In genomic region chr15:99093291-99094258, GRCm38 (mm10) we compare ENCODE assay signal across 8 mouse cellular contexts. TPM values are rescaled to one million over a fixed set of nuclear protein-coding genes. Genes with fewer than 3 reads are reported as not detected.
A peak's percentile ranks its signal among the peaks of the same experiment; 100 is the strongest.
DNase-seq lines count a peak whose midpoint lies in the region; ATAC-seq and TF ChIP-seq lines count a peak whose summit lies in the region.

No protein-coding gene starts in this region.

- peak overlapping the region; percentile 48; the same call in 1 of the 2 replicates for H3K27ac ChIP-seq in kidney, embryonic 14.5 days (ENCODE audit: low read depth, low read length)
- no peak overlapping the region for H3K27ac ChIP-seq in intestine, embryonic 16.5 days (ENCODE audit: low read length)
- no peak overlapping the region for H3K27ac ChIP-seq in lung, embryonic 14.5 days (ENCODE audit: low read depth)
- H3K27ac ChIP-seq in neural tube, embryonic 14.5 days (ENCODE audit: low read depth, low read length): no peak overlapping the region

- H3K9ac ChIP-seq in kidney, embryonic 14.5 days (ENCODE audit: low read depth, low read length): peak overlapping the region; percentile 56
- peak overlapping the region; percentile 36; the same call in 1 of the 2 replicates for H3K9ac ChIP-seq in intestine, embryonic 16.5 days (ENCODE audit: low read depth, low read length)
- H3K9ac ChIP-seq in lung, embryonic 14.5 days: peak overlapping the region; percentile 38
- H3K9ac ChIP-seq in neural tube, embryonic 14.5 days (replicated peaks; ENCODE audit: low read depth, low read length): peak overlapping the region; percentile 60

- ATAC-seq in kidney, embryonic 14.5 days (ENCODE audit: low FRiP score, low TSS enrichment): peak; percentile 17; the same call in 1 of the 2 replicates
- 0 out of 2 replicates have a peak, but pooled peaks have one; percentile 43 for ATAC-seq in intestine, embryonic 16.5 days
- ATAC-seq in lung, embryonic 14.5 days (ENCODE audit: insufficient read depth): peak; percentile 21; the same call in 1 of the 2 replicates
- ATAC-seq in neural tube, embryonic 14.5 days (ENCODE audit: low read depth): peak; percentile 45; the same call in 1 of the 2 replicates
- ATAC-seq in erythroblast, adult 5-6 weeks (replicated peaks; ENCODE audit: low FRiP score, poor library complexity, severe bottlenecking): no peak

- H3K9me3 ChIP-seq in kidney, embryonic 14.5 days (ENCODE audit: control insufficient read depth, low read length): no peaks in the 10 kb centered on the region
- H3K9me3 ChIP-seq in intestine, embryonic 16.5 days (ENCODE audit: control insufficient read depth, low read length): no peaks in the 10 kb centered on the region
- H3K9me3 ChIP-seq in lung, embryonic 14.5 days (ENCODE audit: low read depth, low read length): no peaks in the 10 kb centered on the region
- no peaks in the 10 kb centered on the region for H3K9me3 ChIP-seq in neural tube, embryonic 14.5 days (ENCODE audit: control insufficient read depth, low read length)

- H3K4me3 ChIP-seq in kidney, embryonic 14.5 days (ENCODE audit: low read length): peak overlapping the region; percentile 39
- peak overlapping the region; percentile 51 for H3K4me3 ChIP-seq in intestine, embryonic 16.5 days (ENCODE audit: low read length)
- H3K4me3 ChIP-seq in lung, embryonic 14.5 days (ENCODE audit: low read depth, low read length): peak overlapping the region; percentile 44
- H3K4me3 ChIP-seq in neural tube, embryonic 14.5 days (ENCODE audit: low read depth, low read length): peak overlapping the region; percentile 39

- TF ChIP-seq CTCF in lung, embryonic 14.5 days (IDR thresholded peaks at IDR 0.05; ENCODE audit: low read depth): peak; percentile 60

- no peaks in the 10 kb centered on the region for H3K36me3 ChIP-seq in kidney, embryonic 14.5 days (ENCODE audit: control insufficient read depth, insufficient read depth, low read length)
- no peaks in the 10 kb centered on the region for H3K36me3 ChIP-seq in intestine, embryonic 16.5 days (ENCODE audit: control insufficient read depth, insufficient read depth, low read length)
- H3K36me3 ChIP-seq in lung, embryonic 14.5 days (ENCODE audit: insufficient read depth): no peaks in the 10 kb centered on the region
- H3K36me3 ChIP-seq in neural tube, embryonic 14.5 days (ENCODE audit: control insufficient read depth, insufficient read depth, low read length): no peaks in the 10 kb centered on the region

- H3K4me1 ChIP-seq in kidney, embryonic 14.5 days (ENCODE audit: control insufficient read depth, insufficient read depth, low read length): peaks cover 52% of the 10 kb centered on the region
- H3K4me1 ChIP-seq in intestine, embryonic 16.5 days (ENCODE audit: control insufficient read depth, insufficient read depth, low read length): peaks cover 32% of the 10 kb centered on the region
- peaks cover 3% of the 10 kb centered on the region; the same call in 1 of the 2 replicates for H3K4me1 ChIP-seq in lung, embryonic 14.5 days (ENCODE audit: insufficient read depth)
- peaks cover 36% of the 10 kb centered on the region for H3K4me1 ChIP-seq in neural tube, embryonic 14.5 days (ENCODE audit: control insufficient read depth, insufficient read depth, low read length)

- H3K4me2 ChIP-seq in kidney, embryonic 14.5 days (replicated peaks; ENCODE audit: low read depth, low read length): peak overlapping the region; percentile 84
- H3K4me2 ChIP-seq in intestine, embryonic 16.5 days (ENCODE audit: low read depth, low read length): peak overlapping the region; percentile 82
- H3K4me2 ChIP-seq in lung, embryonic 14.5 days: peak overlapping the region; percentile 85
- peak overlapping the region; percentile 78 for H3K4me2 ChIP-seq in neural tube, embryonic 14.5 days (ENCODE audit: low read depth, low read length)

- peaks cover 70% of the 10 kb centered on the region for H3K27me3 ChIP-seq in kidney, embryonic 14.5 days (ENCODE audit: control insufficient read depth, insufficient read depth, low read length)
- H3K27me3 ChIP-seq in intestine, embryonic 16.5 days (replicated peaks; ENCODE audit: control insufficient read depth, insufficient read depth, low read length): peaks cover 80% of the 10 kb centered on the region
- peaks cover 99% of the 10 kb centered on the region for H3K27me3 ChIP-seq in lung, embryonic 14.5 days (ENCODE audit: insufficient read depth, low read length)
- H3K27me3 ChIP-seq in neural tube, embryonic 14.5 days (ENCODE audit: control insufficient read depth, insufficient read depth, low read length): peaks cover 24% of the 10 kb centered on the region

- under 1% methylated on average over 56 of the region's 56 CpGs for WGBS in kidney, embryonic 14.5 days
- 1% methylated on average over 56 of the region's 56 CpGs for WGBS in intestine, embryonic 16.5 days
- WGBS in lung, embryonic 14.5 days: 1% methylated on average over 56 of the region's 56 CpGs
- WGBS in neural tube, embryonic 14.5 days: under 1% methylated on average over 56 of the region's 56 CpGs

- DNase-seq in kidney, adult 11 months: no peak
- DNase-seq in cerebellum, adult 8-10 months: peak; percentile 40
- DNase-seq in heart, adult 18-20 months: peak; percentile 53 to 60
- DNase-seq in lung, embryonic 14.5 days: peak; percentile 56

RNA-seq across cellular contexts. Expression of gene Dnajc22, which starts 0.6 kb away (rescaled TPM):
- polyA plus RNA-seq in kidney, embryonic 14.5 days (2014; fragmentation: Nextera tagmentation; extraction: Ambion mirVana): 5.4 and 7.1 TPM in 2 replicates
- total RNA-seq in heart, adult 18-20 months (2021): 1 to 10 TPM in 1 of 2 experiments, under 1 TPM in 1; 0.37 to 1.2 TPM
- 45.0 and 45.4 TPM in 2 replicates for polyA plus RNA-seq in intestine, embryonic 16.5 days (2015; fragmentation: Nextera tagmentation; extraction: Ambion mirVana)
- 0.42 and 0.78 TPM in 2 replicates for polyA plus RNA-seq in lung, embryonic 14.5 days (2014; fragmentation: Nextera tagmentation; extraction: Ambion mirVana)
- polyA plus RNA-seq in neural tube, embryonic 14.5 days (2014; fragmentation: Nextera tagmentation; extraction: Ambion mirVana): 0.21 and 0.45 TPM in 2 replicates
- not detected in 2 replicates for total RNA-seq in erythroblast, adult 5-6 weeks (2015; ENCODE audit: low replicate concordance)
- not detected in 2 replicates for total RNA-seq in erythroblast, adult 5-6 weeks (2017; ENCODE audit: low replicate concordance)

RNA-seq across cellular contexts. Expression of gene C1ql4, which starts 6.0 kb away (rescaled TPM):
- polyA plus RNA-seq in kidney, embryonic 14.5 days (2014; fragmentation: Nextera tagmentation; extraction: Ambion mirVana): 0.43 and 1.3 TPM in 2 replicates
- total RNA-seq in heart, adult 18-20 months (2021): not detected
- 0.09 and 0.17 TPM in 2 replicates for polyA plus RNA-seq in intestine, embryonic 16.5 days (2015; fragmentation: Nextera tagmentation; extraction: Ambion mirVana)
- polyA plus RNA-seq in lung, embryonic 14.5 days (2014; fragmentation: Nextera tagmentation; extraction: Ambion mirVana): not detected in 2 replicates
- polyA plus RNA-seq in neural tube, embryonic 14.5 days (2014; fragmentation: Nextera tagmentation; extraction: Ambion mirVana): 3.2 and 3.6 TPM in 2 replicates
- not detected in 2 replicates for total RNA-seq in erythroblast, adult 5-6 weeks (2015; ENCODE audit: low replicate concordance)
- not detected in 2 replicates for total RNA-seq in erythroblast, adult 5-6 weeks (2017; ENCODE audit: low replicate concordance)

RNA-seq across cellular contexts. Expression of gene Troap, which starts 19.2 kb away (rescaled TPM):
- polyA plus RNA-seq in kidney, embryonic 14.5 days (2014; fragmentation: Nextera tagmentation; extraction: Ambion mirVana): 27.3 and 31.7 TPM in 2 replicates
- under 1 TPM in 1 of 2 experiments, not detected in 1; 0.28 TPM for total RNA-seq in heart, adult 18-20 months (2021)
- polyA plus RNA-seq in intestine, embryonic 16.5 days (2015; fragmentation: Nextera tagmentation; extraction: Ambion mirVana): 20.2 and 25.4 TPM in 2 replicates
- 33.4 and 35.1 TPM in 2 replicates for polyA plus RNA-seq in lung, embryonic 14.5 days (2014; fragmentation: Nextera tagmentation; extraction: Ambion mirVana)
- 2.4 and 3.3 TPM in 2 replicates for polyA plus RNA-seq in neural tube, embryonic 14.5 days (2014; fragmentation: Nextera tagmentation; extraction: Ambion mirVana)
- 11.9 and 21.7 TPM in 2 replicates for total RNA-seq in erythroblast, adult 5-6 weeks (2015; ENCODE audit: low replicate concordance)
- total RNA-seq in erythroblast, adult 5-6 weeks (2017; ENCODE audit: low replicate concordance): 20.4 and 28.1 TPM in 2 replicates

RNA-seq across cellular contexts. Expression of gene Spats2, which starts 32.1 kb away (rescaled TPM):
- 51.5 and 55.2 TPM in 2 replicates for polyA plus RNA-seq in kidney, embryonic 14.5 days (2014; fragmentation: Nextera tagmentation; extraction: Ambion mirVana)
- 1 to 10 TPM; 7.1 to 7.7 TPM for total RNA-seq in heart, adult 18-20 months (2021)
- polyA plus RNA-seq in intestine, embryonic 16.5 days (2015; fragmentation: Nextera tagmentation; extraction: Ambion mirVana): 18.1 and 20.9 TPM in 2 replicates
- polyA plus RNA-seq in lung, embryonic 14.5 days (2014; fragmentation: Nextera tagmentation; extraction: Ambion mirVana): 39.7 and 39.8 TPM in 2 replicates
- polyA plus RNA-seq in neural tube, embryonic 14.5 days (2014; fragmentation: Nextera tagmentation; extraction: Ambion mirVana): 32.6 and 41.6 TPM in 2 replicates
- total RNA-seq in erythroblast, adult 5-6 weeks (2015; ENCODE audit: low replicate concordance): not detected in 2 replicates
- 2.6 TPM in 1 of 2 replicates, not detected in the other for total RNA-seq in erythroblast, adult 5-6 weeks (2017; ENCODE audit: low replicate concordance)

RNA-seq across cellular contexts. Expression of gene Prph, which starts 38.6 kb away (rescaled TPM):
- 0.13 and 0.31 TPM in 2 replicates for polyA plus RNA-seq in kidney, embryonic 14.5 days (2014; fragmentation: Nextera tagmentation; extraction: Ambion mirVana)
- total RNA-seq in heart, adult 18-20 months (2021): under 1 TPM in 1 of 2 experiments, not detected in 1; 0.15 TPM
- 35.0 and 38.4 TPM in 2 replicates for polyA plus RNA-seq in intestine, embryonic 16.5 days (2015; fragmentation: Nextera tagmentation; extraction: Ambion mirVana)
- polyA plus RNA-seq in lung, embryonic 14.5 days (2014; fragmentation: Nextera tagmentation; extraction: Ambion mirVana): 0.91 and 1.8 TPM in 2 replicates
- 68.8 and 298 TPM in 2 replicates for polyA plus RNA-seq in neural tube, embryonic 14.5 days (2014; fragmentation: Nextera tagmentation; extraction: Ambion mirVana)
- not detected in 2 replicates for total RNA-seq in erythroblast, adult 5-6 weeks (2015; ENCODE audit: low replicate concordance)
- not detected in 2 replicates for total RNA-seq in erythroblast, adult 5-6 weeks (2017; ENCODE audit: low replicate concordance)
